Mouse (Mus musculus) heart, embryonic 15.5 days (tissue): Measurements from ENCODE around the gene Irak2. TPM values are rescaled to one million over a fixed set of nuclear protein-coding genes. Genes with fewer than 3 reads are reported as not detected.

Experiments used
- ATAC-seq: fragments of 200-750 bp; cut with Nextera tagmentation; replicated peaks from 2 replicates; pipeline ENCODE4 v1.8.0; 2017; ENCODE audit warnings: low read depth, moderate TSS enrichment; ENCODE audit not compliant: insufficient number of reproducible peaks, insufficient read depth, low FRiP score
- H3K27ac ChIP-seq: fragments of 300-500 bp; sonication (generic); 2 replicates; pipeline ENCODE4 v1.5.1; 2015; ENCODE audit warnings: mild to moderate bottlenecking, inconsistent platforms
- H3K27me3 ChIP-seq: fragments of 300-500 bp; sonication (generic); 2 replicates; pipeline ENCODE4 v1.6.1; 2015; ENCODE audit warnings: inconsistent platforms
- H3K36me3 ChIP-seq: fragments of 300-500 bp; sonication (generic); 2 replicates; pipeline ENCODE4 v1.6.1; 2015; ENCODE audit warnings: mild to moderate bottlenecking, inconsistent platforms
- H3K4me1 ChIP-seq: fragments of 300-500 bp; sonication (generic); replicated peaks from 2 replicates; pipeline ENCODE4 v1.6.1; 2015; ENCODE audit warnings: inconsistent platforms
- H3K4me2 ChIP-seq: fragments of 300-500 bp; sonication (generic); 2 replicates; pipeline ENCODE4 v1.6.1; 2015; ENCODE audit warnings: inconsistent platforms, mild to moderate bottlenecking, moderate library complexity
- H3K4me3 ChIP-seq: fragments of 300-500 bp; sonication (generic); 2 replicates; pipeline ENCODE4 v1.5.1; 2015; ENCODE audit warnings: mild to moderate bottlenecking, inconsistent platforms
- H3K9ac ChIP-seq: fragments of 300-500 bp; sonication (generic); 2 replicates; pipeline ENCODE4 v1.6.1; 2015; ENCODE audit warnings: mild to moderate bottlenecking, inconsistent platforms
- H3K9me3 ChIP-seq: fragments of 300-500 bp; sonication (generic); replicated peaks from 2 replicates; pipeline ENCODE4 v1.6.1; 2016; ENCODE audit warnings: inconsistent platforms
- WGBS: fragments of 180-500 bp; shearing (Covaris S2); methylation state at CpG from one replicate; pipeline ENCODE4 v1.1.7; 2015; ENCODE audit warnings: mixed read lengths; 5-methylcytosine and 5-hydroxymethylcytosine counted together
- polyA plus RNA-seq: library from polyadenylated mRNA; unstranded; fragments of >200 nt; fragmentation: Nextera tagmentation; extraction: Ambion mirVana; gene quantifications from 2 replicates; pipeline ENCODE4 v1.2.1, GENCODE M21; 2015

Gene Irak2
- polyA plus RNA-seq, 1 experiment from 2014 or later: 4.7 TPM

GRCm38 (mm10) chr6:113612258-113612969, 25.9 kb upstream of the Irak2 start:
- Histone ChIP-seq H3K9ac (0 out of 2 replicates have a peak overlapping the region, but pooled peaks have one; percentile 28), H3K27ac (peak overlapping the region; percentile 83)
- ATAC-seq: no peak

DNA sequence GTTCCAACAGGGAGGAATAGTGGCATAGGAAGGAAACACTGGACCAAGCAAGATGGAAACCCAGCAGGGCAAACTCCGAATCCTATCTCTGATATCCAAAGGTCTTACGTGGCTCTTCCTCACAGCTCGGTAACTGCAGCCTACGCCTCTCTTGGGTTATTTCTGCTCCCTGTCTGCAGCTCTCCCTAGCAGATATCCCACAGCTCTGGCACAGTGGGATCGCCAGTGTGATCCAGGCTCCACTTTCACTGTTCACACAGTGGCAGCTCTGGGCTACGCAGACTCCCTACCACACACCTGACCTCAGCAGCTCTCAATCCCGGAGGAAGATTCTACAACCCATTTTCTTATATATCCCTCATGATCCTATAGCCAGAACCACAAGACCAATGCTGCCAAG, 24.1 kb upstream of the Irak2 start:
- no peak for ATAC-seq
- Histone ChIP-seq H3K9ac (no peak overlapping the region), H3K27me3 (no peaks in the 10 kb centered on the region), H3K4me1 (peaks cover 20% of the 10 kb centered on the region), H3K27ac (no peak overlapping the region), H3K4me2 (no peak overlapping the region), H3K4me3 (no peak overlapping the region), H3K9me3 (no peaks in the 10 kb centered on the region), H3K36me3 (peaks cover 44% of the 10 kb centered on the region)
- 90% methylated on average over 7 of the region's 7 CpGs for WGBS

More at GRCm38 (mm10) chr6:113612258-113612969, 25.9 kb upstream of the Irak2 start:
- Histone ChIP-seq H3K4me3 (0 out of 2 replicates have a peak overlapping the region, but pooled peaks have one; percentile 0), H3K4me1 (peaks cover 20% of the 10 kb centered on the region), H3K9me3 (no peaks in the 10 kb centered on the region), H3K36me3 (peaks cover 39% of the 10 kb centered on the region), H3K27me3 (no peaks in the 10 kb centered on the region), H3K4me2 (peak overlapping the region; percentile 52)
- WGBS: 41% methylated on average over 8 of the region's 8 CpGs

DNA sequence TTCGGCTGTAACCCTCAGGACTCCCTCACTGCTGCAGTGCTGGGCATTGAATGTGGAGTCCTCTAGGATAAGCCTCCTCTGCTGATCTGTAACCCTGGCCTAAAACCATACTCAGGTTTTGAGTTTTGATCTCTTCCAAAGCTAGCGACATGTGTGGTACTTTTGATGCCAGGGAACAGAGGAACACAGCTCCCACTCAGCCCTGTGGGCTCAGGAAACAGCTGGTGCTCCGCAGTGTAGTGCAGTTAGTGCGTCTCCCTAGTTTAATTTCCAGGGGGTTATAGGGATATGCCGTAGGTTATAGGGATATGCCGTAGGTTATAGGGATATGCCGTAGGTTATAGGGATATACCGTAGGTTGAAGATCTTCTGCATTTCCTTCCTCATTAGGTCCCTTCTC, 23.3 kb upstream of the Irak2 start:
- peaks cover 20% of the 10 kb centered on the region for H3K4me1 ChIP-seq
- H3K36me3 ChIP-seq: peaks cover 44% of the 10 kb centered on the region
- no peaks in the 10 kb centered on the region for H3K9me3 ChIP-seq
- ATAC-seq: no peak
- H3K27me3 ChIP-seq: no peaks in the 10 kb centered on the region
- WGBS: 96% methylated on average over 8 of the region's 8 CpGs
- no peak overlapping the region for H3K4me2 ChIP-seq
- no peak overlapping the region for H3K27ac ChIP-seq
- H3K4me3 ChIP-seq: no peak overlapping the region
- no peak overlapping the region for H3K9ac ChIP-seq

DNA sequence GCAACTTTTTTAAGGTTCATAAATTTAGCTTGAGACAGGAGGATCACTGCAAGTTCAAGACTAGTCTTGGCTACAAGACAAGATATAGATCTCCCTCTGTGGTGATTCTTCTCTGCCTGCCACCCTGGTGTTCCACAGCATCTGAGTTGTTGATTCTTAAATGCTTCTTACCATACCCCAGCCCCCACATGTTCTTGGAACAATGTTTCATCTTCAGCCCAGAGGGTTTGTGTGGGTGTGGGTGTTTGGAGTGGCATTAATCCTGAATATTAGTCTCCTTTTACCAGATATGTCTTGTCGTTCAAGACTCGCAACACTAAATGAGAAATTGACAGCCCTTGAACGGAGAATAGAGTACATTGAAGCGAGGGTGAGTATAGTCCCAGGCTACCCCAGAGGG, 22.8 kb upstream of the Irak2 start:
- Histone ChIP-seq H3K27me3 (no peaks in the 10 kb centered on the region), H3K4me1 (peaks cover 20% of the 10 kb centered on the region), H3K4me3 (no peak overlapping the region), H3K4me2 (no peak overlapping the region), H3K27ac (no peak overlapping the region), H3K36me3 (peaks cover 42% of the 10 kb centered on the region), H3K9ac (no peak overlapping the region), H3K9me3 (no peaks in the 10 kb centered on the region)
- 92% methylated on average over 4 of the region's 4 CpGs for WGBS
- ATAC-seq: no peak

DNA sequence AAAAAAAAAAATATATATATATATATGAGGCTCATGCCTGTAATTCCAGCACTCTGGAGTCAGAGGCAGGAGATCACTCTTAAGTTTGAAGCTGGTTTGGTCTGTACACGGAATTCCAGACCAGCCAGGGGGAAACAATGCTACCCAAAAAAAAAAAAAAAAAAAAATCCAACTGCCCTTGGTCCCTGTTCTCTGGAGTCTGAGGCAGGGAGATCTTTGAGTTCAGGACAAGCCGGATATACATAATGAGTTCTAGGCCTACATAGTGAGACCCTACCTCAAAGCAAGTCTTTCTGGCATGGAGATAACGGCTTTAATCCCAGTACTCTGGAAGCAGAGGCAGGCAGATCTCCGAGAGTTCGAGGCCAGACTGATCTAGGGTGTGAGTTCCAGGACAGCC, 14.9 kb upstream of the Irak2 start:
- H3K9ac ChIP-seq: no peak overlapping the region
- H3K4me2 ChIP-seq: peak overlapping the region; percentile 90
- H3K9me3 ChIP-seq: no peaks in the 10 kb centered on the region
- ATAC-seq: no peak
- peaks cover 17% of the 10 kb centered on the region for H3K4me1 ChIP-seq
- 0 out of 2 replicates have a peak, but pooled peaks cover 5% of the 10 kb centered on the region for H3K36me3 ChIP-seq
- peak overlapping the region; percentile 93 for H3K27ac ChIP-seq
- no peaks in the 10 kb centered on the region for H3K27me3 ChIP-seq
- peak overlapping the region; percentile 90 for H3K4me3 ChIP-seq
- WGBS: 61% methylated on average over 5 of the region's 5 CpGs

DNA sequence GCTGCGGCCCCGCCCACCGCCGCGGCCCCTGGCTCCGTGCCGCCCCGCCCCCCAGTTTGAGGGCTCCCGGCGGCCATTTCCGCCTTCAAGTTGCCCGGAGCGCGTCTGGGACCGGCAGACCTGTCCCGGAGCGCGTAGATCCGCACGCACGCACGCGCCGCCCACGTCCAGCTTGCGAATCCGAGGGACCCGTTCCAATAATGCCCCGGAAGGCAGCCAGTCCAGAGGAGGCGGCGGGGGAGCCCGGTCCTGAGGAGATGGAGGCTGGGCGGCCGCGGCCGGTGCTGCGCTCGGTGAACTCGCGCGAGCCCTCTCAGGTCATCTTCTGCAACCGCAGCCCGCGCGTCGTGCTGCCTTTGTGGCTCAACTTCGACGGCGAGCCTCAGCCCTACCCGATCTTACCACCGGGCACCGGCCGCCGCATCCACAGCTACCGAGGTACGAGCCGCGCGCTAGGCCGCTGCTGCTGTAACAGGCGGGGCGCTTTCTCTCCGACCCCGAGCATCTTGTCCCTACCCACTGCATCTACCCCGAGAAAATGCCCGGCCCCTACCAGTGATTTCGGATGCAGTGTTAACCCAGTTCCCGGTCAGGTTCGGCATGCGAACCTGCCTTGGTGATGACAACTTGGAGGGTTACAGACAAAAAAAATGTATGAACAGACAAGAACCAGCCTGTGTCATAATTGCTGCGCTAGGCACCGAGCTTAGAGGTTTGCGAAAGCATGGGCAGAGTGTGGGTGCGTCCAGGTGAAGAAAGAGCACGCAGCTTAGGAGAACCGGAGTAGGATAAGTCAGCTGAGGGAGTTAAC, 14.1 kb upstream of the Irak2 start, which contains the start of gene Vhl:
TSS of gene Vhl (plus strand) at position 19 of the 811 bp plus-strand sequence.
- Histone ChIP-seq H3K4me3 (peak within 1 kb of the TSS; percentile 90), H3K36me3 (peaks cover 7% of the 10 kb centered on the region), H3K4me1 (peaks cover 17% of the 10 kb centered on the region), H3K27ac (peak within 1 kb of the TSS; percentile 93), H3K27me3 (no peaks in the 10 kb centered on the region), H3K9ac (peak within 1 kb of the TSS; percentile 81), H3K9me3 (no peaks in the 10 kb centered on the region), H3K4me2 (peak within 1 kb of the TSS; percentile 90)
- ATAC-seq: peak; percentile 91
- under 1% methylated on average over 76 of the region's 76 CpGs for WGBS

GRCm38 (mm10) chr6:113624989-113625770, 13.1 kb upstream of the Irak2 start:
- ATAC-seq: no peak
- Histone ChIP-seq H3K27me3 (no peaks in the 10 kb centered on the region), H3K9me3 (no peaks in the 10 kb centered on the region), H3K27ac (peak overlapping the region; percentile 93; the same call in 1 of the 2 replicates), H3K36me3 (peaks cover 18% of the 10 kb centered on the region), H3K9ac (peak overlapping the region; percentile 81; the same call in 1 of the 2 replicates), H3K4me2 (peak overlapping the region; percentile 90), H3K4me1 (peaks cover 17% of the 10 kb centered on the region), H3K4me3 (peak overlapping the region; percentile 90)
- WGBS: 45% methylated on average over 5 of the region's 5 CpGs

DNA sequence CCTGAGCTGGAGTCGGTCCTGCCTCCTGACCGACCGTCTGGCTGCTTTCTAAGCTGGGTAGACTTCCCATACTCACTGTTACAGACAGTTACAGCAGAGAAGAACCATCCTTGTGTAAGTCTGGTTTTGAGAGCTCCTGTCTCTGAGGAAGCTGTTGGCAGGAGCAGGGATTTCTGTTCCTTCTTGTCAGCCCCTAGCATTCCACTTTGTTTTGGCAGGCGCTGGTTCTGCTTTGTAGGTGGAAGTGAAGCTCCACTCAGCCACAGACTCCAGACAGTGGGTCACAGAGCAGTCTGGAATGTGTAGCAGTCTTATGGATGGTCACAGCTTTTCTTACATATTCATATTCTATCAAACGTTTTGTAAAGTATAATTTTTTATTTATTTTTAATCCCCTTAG, 7.9 kb upstream of the Irak2 start:
- H3K27ac ChIP-seq: no peak overlapping the region
- H3K9me3 ChIP-seq: no peaks in the 10 kb centered on the region
- peaks cover 40% of the 10 kb centered on the region for H3K36me3 ChIP-seq
- WGBS: 73% methylated on average over 5 of the region's 5 CpGs
- peaks cover 3% of the 10 kb centered on the region for H3K4me1 ChIP-seq
- no peaks in the 10 kb centered on the region for H3K27me3 ChIP-seq
- ATAC-seq: no peak
- no peak overlapping the region for H3K4me2 ChIP-seq
- no peak overlapping the region for H3K4me3 ChIP-seq
- H3K9ac ChIP-seq: no peak overlapping the region

- Histone ChIP-seq H3K4me3 (no peak overlapping the region), H3K27ac (no peak overlapping the region), H3K4me1 (no peaks in the 10 kb centered on the region), H3K36me3 (peaks cover 35% of the 10 kb centered on the region), H3K4me2 (no peak overlapping the region), H3K9ac (no peak overlapping the region), H3K27me3 (no peaks in the 10 kb centered on the region), H3K9me3 (no peaks in the 10 kb centered on the region)
- 88% methylated on average over 4 of the region's 4 CpGs for WGBS
- no peak; the same call in 1 of the 2 replicates for ATAC-seq
Measured at GRCm38 (mm10) chr6:113632863-113633262, 5.4 kb upstream of the Irak2 start.

DNA sequence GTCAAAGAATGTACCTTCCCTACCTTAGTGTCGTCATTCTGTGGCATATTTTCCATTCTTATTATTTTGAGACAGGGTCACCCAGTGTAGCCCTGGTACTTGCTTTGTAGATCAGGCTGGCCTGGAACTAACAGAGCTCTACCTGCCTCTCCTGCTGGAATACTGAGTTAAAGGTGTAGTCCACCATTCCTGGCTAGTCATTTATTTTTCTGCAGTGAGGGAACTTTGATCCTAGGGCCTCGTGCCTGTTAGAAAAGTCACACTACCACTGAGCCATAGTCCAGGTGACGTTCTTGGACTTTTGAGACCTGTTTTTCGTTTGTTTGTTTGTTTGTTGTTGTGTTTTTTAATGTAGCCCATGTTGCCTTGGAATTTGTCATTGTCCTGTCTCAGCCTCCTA, 934 bp downstream of the Irak2 start:
- no peak for ATAC-seq
- Histone ChIP-seq H3K4me2 (peak overlapping the region; percentile 68; the same call in 1 of the 2 replicates), H3K9ac (no peak overlapping the region), H3K4me1 (peaks cover 5% of the 10 kb centered on the region; the same call in 1 of the 2 replicates), H3K27me3 (no peaks in the 10 kb centered on the region), H3K27ac (no peak overlapping the region), H3K36me3 (no peaks in the 10 kb centered on the region), H3K9me3 (no peaks in the 10 kb centered on the region), H3K4me3 (peak overlapping the region; percentile 62; the same call in 1 of the 2 replicates)
- WGBS: 76% methylated on average over 4 of the region's 4 CpGs

DNA sequence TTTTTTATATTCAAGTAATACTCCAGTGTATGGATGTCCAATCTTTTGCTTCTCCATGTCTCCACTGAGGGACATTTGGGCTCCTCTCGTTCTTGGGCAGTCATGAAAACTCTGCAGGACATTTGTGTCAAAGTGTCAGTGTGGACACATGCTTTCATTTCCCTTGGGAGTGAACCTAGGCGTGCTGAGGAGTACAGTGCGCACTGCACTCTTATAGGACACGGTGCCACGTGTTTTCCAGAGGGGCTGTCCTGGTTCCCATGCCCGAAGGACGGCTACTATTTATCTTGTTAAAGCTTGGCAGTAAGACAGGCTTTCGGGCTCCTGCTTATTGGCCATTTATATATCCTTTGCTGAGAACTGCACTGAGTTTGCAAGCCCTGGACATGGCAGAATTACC, 4.3 kb downstream of the Irak2 start:
- H3K9ac ChIP-seq: no peak overlapping the region
- H3K4me1 ChIP-seq: peaks cover 5% of the 10 kb centered on the region; the same call in 1 of the 2 replicates
- no peak overlapping the region for H3K4me3 ChIP-seq
- WGBS: 75% methylated on average over 8 of the region's 8 CpGs
- no peak overlapping the region for H3K27ac ChIP-seq
- no peak overlapping the region for H3K4me2 ChIP-seq
- no peaks in the 10 kb centered on the region for H3K36me3 ChIP-seq
- no peak for ATAC-seq
- no peaks in the 10 kb centered on the region for H3K27me3 ChIP-seq
- H3K9me3 ChIP-seq: no peaks in the 10 kb centered on the region
